Mouse (Mus musculus): ENCODE data around the gene Apol9a. TPM values are rescaled to one million over a fixed set of nuclear protein-coding genes. Genes with fewer than 3 reads are reported as not detected.

The Apol9a gene
- total RNA-seq, 1 experiment from 2014 or later, result not detected

- no peak for ATAC-seq (replicated peaks in 1 of 2; ENCODE audit: insufficient read depth in 1 of 2, low FRiP score in 2 of 2, low TSS enrichment in 1 of 2, low read depth in 1 of 2, poor library complexity in 2 of 2, severe bottlenecking in 2 of 2)
These were observed 28.1 kb downstream of the Apol9a start for GRCm38 (mm10) chr15:77382880-77383279.

GRCm38 (mm10) chr15:77382271-77382850 lies 28.6 kb downstream of the Apol9a start:
- no peak for ATAC-seq (replicated peaks in 1 of 2; ENCODE audit: insufficient read depth in 1 of 2, low FRiP score in 2 of 2, low TSS enrichment in 1 of 2, low read depth in 1 of 2, poor library complexity in 2 of 2, severe bottlenecking in 2 of 2)

GRCm38 (mm10) chr15:77381481-77381880 lies 29.5 kb downstream of the Apol9a start:
- no peak for ATAC-seq (replicated peaks in 1 of 2; ENCODE audit: insufficient read depth in 1 of 2, low FRiP score in 2 of 2, low TSS enrichment in 1 of 2, low read depth in 1 of 2, poor library complexity in 2 of 2, severe bottlenecking in 2 of 2)

- ATAC-seq (replicated peaks in 1 of 2; ENCODE audit: insufficient read depth in 1 of 2, low FRiP score in 2 of 2, low TSS enrichment in 1 of 2, low read depth in 1 of 2, poor library complexity in 2 of 2, severe bottlenecking in 2 of 2), result no peak
These were observed 31.0 kb downstream of the Apol9a start for GRCm38 (mm10) chr15:77379921-77380320.

- ATAC-seq (replicated peaks in 1 of 2; ENCODE audit: insufficient read depth in 1 of 2, low FRiP score in 2 of 2, low TSS enrichment in 1 of 2, low read depth in 1 of 2, poor library complexity in 2 of 2, severe bottlenecking in 2 of 2), result no peak
These were observed 33.5 kb downstream of the Apol9a start for GRCm38 (mm10) chr15:77377419-77377818.

GRCm38 (mm10) chr15:77376920-77377319 lies 34.0 kb downstream of the Apol9a start:
- ATAC-seq (replicated peaks in 1 of 2; ENCODE audit: insufficient read depth in 1 of 2, low FRiP score in 2 of 2, low TSS enrichment in 1 of 2, low read depth in 1 of 2, poor library complexity in 2 of 2, severe bottlenecking in 2 of 2), result no peak

- ATAC-seq (replicated peaks in 1 of 2; ENCODE audit: insufficient read depth in 1 of 2, low FRiP score in 2 of 2, low TSS enrichment in 1 of 2, low read depth in 1 of 2, poor library complexity in 2 of 2, severe bottlenecking in 2 of 2), result no peak
These were observed 40.3 kb downstream of the Apol9a start for GRCm38 (mm10) chr15:77370588-77370987.

GRCm38 (mm10) chr15:77369981-77370380 lies 41.0 kb downstream of the Apol9a start:
- ATAC-seq (replicated peaks in 1 of 2; ENCODE audit: insufficient read depth in 1 of 2, low FRiP score in 2 of 2, low TSS enrichment in 1 of 2, low read depth in 1 of 2, poor library complexity in 2 of 2, severe bottlenecking in 2 of 2), result no peak

GRCm38 (mm10) chr15:77368818-77369320 lies 42.1 kb downstream of the Apol9a start:
- ATAC-seq (replicated peaks in 1 of 2; ENCODE audit: insufficient read depth in 1 of 2, low FRiP score in 2 of 2, low TSS enrichment in 1 of 2, low read depth in 1 of 2, poor library complexity in 2 of 2, severe bottlenecking in 2 of 2), result no peak

GRCm38 (mm10) chr15:77368148-77368547 lies 42.8 kb downstream of the Apol9a start:
- peak; percentile 88 to 92 for ATAC-seq (replicated peaks in 1 of 2; ENCODE audit: insufficient read depth in 1 of 2, low FRiP score in 2 of 2, low TSS enrichment in 1 of 2, low read depth in 1 of 2, poor library complexity in 2 of 2, severe bottlenecking in 2 of 2)

GRCm38 (mm10) chr15:77367504-77367903 lies 43.4 kb downstream of the Apol9a start:
- ATAC-seq (replicated peaks in 1 of 2; ENCODE audit: insufficient read depth in 1 of 2, low FRiP score in 2 of 2, low TSS enrichment in 1 of 2, low read depth in 1 of 2, poor library complexity in 2 of 2, severe bottlenecking in 2 of 2), result no peak

- ATAC-seq (replicated peaks in 1 of 2; ENCODE audit: insufficient read depth in 1 of 2, low FRiP score in 2 of 2, low TSS enrichment in 1 of 2, low read depth in 1 of 2, poor library complexity in 2 of 2, severe bottlenecking in 2 of 2), result peak in 1 of 2 experiments; percentile 51; a peak in 1 of 4 replicates
These were observed 44.0 kb downstream of the Apol9a start for GRCm38 (mm10) chr15:77366706-77367484.

GRCm38 (mm10) chr15:77365700-77366570 lies 45.0 kb downstream of the Apol9a start:
- no peak for ATAC-seq (replicated peaks in 1 of 2; ENCODE audit: insufficient read depth in 1 of 2, low FRiP score in 2 of 2, low TSS enrichment in 1 of 2, low read depth in 1 of 2, poor library complexity in 2 of 2, severe bottlenecking in 2 of 2)

GRCm38 (mm10) chr15:77364026-77364425 lies 46.9 kb downstream of the Apol9a start:
- ATAC-seq (replicated peaks in 1 of 2; ENCODE audit: insufficient read depth in 1 of 2, low FRiP score in 2 of 2, low TSS enrichment in 1 of 2, low read depth in 1 of 2, poor library complexity in 2 of 2, severe bottlenecking in 2 of 2), result no peak

GRCm38 (mm10) chr15:77363578-77363977 lies 47.4 kb downstream of the Apol9a start:
- ATAC-seq (replicated peaks in 1 of 2; ENCODE audit: insufficient read depth in 1 of 2, low FRiP score in 2 of 2, low TSS enrichment in 1 of 2, low read depth in 1 of 2, poor library complexity in 2 of 2, severe bottlenecking in 2 of 2), result no peak

- ATAC-seq (replicated peaks in 1 of 2; ENCODE audit: insufficient read depth in 1 of 2, low FRiP score in 2 of 2, low TSS enrichment in 1 of 2, low read depth in 1 of 2, poor library complexity in 2 of 2, severe bottlenecking in 2 of 2), result no peak
These were observed 48.0 kb downstream of the Apol9a start for GRCm38 (mm10) chr15:77362952-77363351.

GRCm38 (mm10) chr15:77359905-77360304 lies 51.0 kb downstream of the Apol9a start:
- no peak for ATAC-seq (replicated peaks in 1 of 2; ENCODE audit: insufficient read depth in 1 of 2, low FRiP score in 2 of 2, low TSS enrichment in 1 of 2, low read depth in 1 of 2, poor library complexity in 2 of 2, severe bottlenecking in 2 of 2)

GRCm38 (mm10) chr15:77359486-77359885 lies 51.4 kb downstream of the Apol9a start:
- ATAC-seq (replicated peaks in 1 of 2; ENCODE audit: insufficient read depth in 1 of 2, low FRiP score in 2 of 2, low TSS enrichment in 1 of 2, low read depth in 1 of 2, poor library complexity in 2 of 2, severe bottlenecking in 2 of 2), result no peak
